Mouse (Mus musculus) urinary bladder, postnatal 0 days (tissue): ENCODE data around the gene Ankrd33b. TPM values are rescaled to one million over a fixed set of nuclear protein-coding genes. Genes with fewer than 3 reads are reported as not detected.

ENCODE experiments used
- polyA plus RNA-seq: library from polyadenylated mRNA; unstranded; fragments of >200 nt; fragmentation: Nextera tagmentation; extraction: Ambion mirVana; gene quantifications from 2 replicates; pipeline ENCODE4 v1.2.1, GENCODE M21; 2015

Gene Ankrd33b
- polyA plus RNA-seq: 0.40 and 1.3 TPM in 2 replicates

DNA sequence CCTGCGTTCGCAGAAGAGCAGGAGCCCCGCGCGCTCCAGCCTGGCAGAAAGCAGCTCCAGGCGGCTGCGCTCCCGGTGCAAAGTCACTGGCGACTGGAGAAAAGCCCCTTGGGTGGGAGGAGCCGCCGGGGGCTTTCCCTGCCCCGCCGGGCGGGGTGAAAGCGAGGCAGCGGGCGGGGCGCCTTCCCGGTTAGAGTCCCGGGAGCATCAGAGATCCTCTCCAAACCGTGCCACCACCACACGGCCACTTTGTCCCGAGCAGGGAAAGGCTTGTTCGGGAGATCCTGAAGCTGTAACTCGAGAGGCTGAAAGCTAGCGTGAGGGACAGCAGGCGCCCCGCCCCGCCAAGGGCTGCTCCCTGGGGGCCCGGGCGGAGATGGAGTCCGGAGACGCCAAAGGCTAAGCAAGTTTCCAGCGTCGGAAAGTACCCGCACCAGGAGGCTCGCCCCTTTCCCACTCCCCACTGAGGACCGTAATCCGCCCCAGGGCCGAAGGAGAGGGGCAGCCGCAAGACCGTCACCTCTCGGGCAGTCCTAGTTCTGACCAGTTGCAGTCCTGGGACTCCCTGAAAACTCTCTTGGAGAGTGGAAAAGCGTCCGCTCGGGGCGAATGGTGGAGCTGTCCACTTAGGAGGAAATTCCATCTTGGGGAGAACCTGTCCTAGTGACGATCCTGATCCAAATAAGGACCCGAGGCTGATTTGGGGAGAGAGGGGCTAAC, at the start of gene Ankrd33b:
Ankrd33b (minus strand) TSS at position 246 of the 720 bp plus-strand sequence.

Other genes starting within 250 kb of the Ankrd33b start
- gene Dap, start 143.4 kb downstream of the Ankrd33b start, polyA plus RNA-seq: 161 and 196 TPM in 2 replicates
- gene Ropn1l, start 86.0 kb upstream of the Ankrd33b start, polyA plus RNA-seq: 2.9 and 3.1 TPM in 2 replicates
- 13.8 and 15.9 TPM in 2 replicates for gene March6, start 163.3 kb upstream of the Ankrd33b start, polyA plus RNA-seq
- 23.6 and 24.2 TPM in 2 replicates for gene Cmbl, start 197.7 kb upstream of the Ankrd33b start, polyA plus RNA-seq
- gene Cct5, start 234.1 kb upstream of the Ankrd33b start, polyA plus RNA-seq: 293 and 311 TPM in 2 replicates
- 13.2 and 14.0 TPM in 2 replicates for gene Fam173b, start 234.1 kb upstream of the Ankrd33b start, polyA plus RNA-seq